Mouse (Mus musculus) CH12.LX (cell line): Measurements from ENCODE around the gene Cx3cr1.

Experiments used
- CTCF ChIP-seq, 2 experiments: IDR thresholded peaks in 1 of 2; conservative IDR thresholded peaks in 1 of 2; 2 replicates each; pipeline ENCODE4 v1.5.1; 2011 to 2012; ENCODE audit warnings: low read depth in 2 of 2, low read length in 2 of 2, improper control_type of control experiment in 1 of 2, inconsistent platforms in 1 of 2, mild to moderate bottlenecking in 1 of 2, moderate library complexity in 1 of 2
- ETS1 ChIP-seq: conservative IDR thresholded peaks from 2 replicates; pipeline ENCODE4 v1.6.1; 2012; ENCODE audit warnings: low read depth, mild to moderate bottlenecking, inconsistent platforms, low read length, improper control_type of control experiment, moderate library complexity
- MAX ChIP-seq: IDR thresholded peaks from 2 replicates; pipeline ENCODE4 v1.6.1; 2011; ENCODE audit warnings: low read length, improper control_type of control experiment
- RAD21 ChIP-seq: IDR thresholded peaks from 2 replicates; pipeline ENCODE4 v1.6.1; 2011; ENCODE audit warnings: low read depth, mild to moderate bottlenecking, low read length, improper control_type of control experiment, moderate library complexity

DNA sequence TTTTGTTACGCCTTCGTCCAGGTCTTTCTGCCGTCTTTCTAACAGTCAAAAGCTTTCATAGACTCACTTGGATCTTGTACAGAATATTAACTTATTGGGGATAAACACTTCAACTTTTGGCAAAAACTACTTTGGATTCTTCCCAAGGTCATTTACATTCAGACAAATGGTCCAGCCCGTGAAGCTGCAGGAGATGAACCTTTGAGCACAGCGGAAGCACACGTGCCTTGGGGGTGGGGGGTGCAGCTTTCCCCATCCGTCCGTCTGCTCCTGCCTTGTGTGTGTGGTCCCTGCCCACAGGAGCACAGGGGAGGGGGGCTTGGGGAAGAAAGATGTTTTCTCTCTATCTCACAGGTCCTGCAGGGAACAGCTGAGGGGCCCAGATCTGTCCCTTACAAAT lies 143.9 kb downstream of the Cx3cr1 start:
- no peak for TF ChIP-seq CTCF (conservative IDR thresholded peaks at IDR 0.05 in 1 of 2, IDR thresholded peaks at IDR 0.05 in 1 of 2; ENCODE audit: low read depth in 2 of 2, low read length in 2 of 2)
- no peak for TF ChIP-seq RAD21
- TF ChIP-seq MAX: no peak
- TF ChIP-seq ETS1: no peak
